Mouse (Mus musculus) 3T3-L1 (cell line): Measurements from ENCODE around the gene Hyal1.
A peak's percentile ranks its signal among the peaks of the same experiment; 100 is the strongest.

Source experiments
- DNase-seq: peaks from one replicate; pipeline ENCODE4 v3.0.0-alpha.2; 2015; ENCODE audit warnings: low read depth, low spot score

The Hyal1 gene

GRCm38 (mm10) chr9:107594281-107595062 lies 17.7 kb downstream of the Hyal1 start:
- no peak for DNase-seq

- no peak for DNase-seq
These were observed 20.2 kb downstream of the Hyal1 start for GRCm38 (mm10) chr9:107596619-107597569.

GRCm38 (mm10) chr9:107598385-107598784 lies 21.7 kb downstream of the Hyal1 start:
- no peak for DNase-seq

GRCm38 (mm10) chr9:107599433-107599832 lies 22.7 kb downstream of the Hyal1 start:
- DNase-seq, result no peak

- no peak for DNase-seq
These were observed 23.1 kb downstream of the Hyal1 start for GRCm38 (mm10) chr9:107599842-107600241.

- no peak for DNase-seq
These were observed 24.0 kb downstream of the Hyal1 start for GRCm38 (mm10) chr9:107600745-107601144.

- DNase-seq, result no peak
These were observed 24.5 kb downstream of the Hyal1 start for GRCm38 (mm10) chr9:107601275-107601674.

GRCm38 (mm10) chr9:107602068-107602648 lies 25.4 kb downstream of the Hyal1 start:
- peak; percentile 93 for DNase-seq

GRCm38 (mm10) chr9:107603251-107603650 lies 26.5 kb downstream of the Hyal1 start:
- no peak for DNase-seq

GRCm38 (mm10) chr9:107605041-107605661 lies 28.4 kb downstream of the Hyal1 start:
- no peak for DNase-seq

- DNase-seq, result no peak
These were observed 29.9 kb downstream of the Hyal1 start for GRCm38 (mm10) chr9:107606591-107606990.

GRCm38 (mm10) chr9:107607036-107607435 lies 30.3 kb downstream of the Hyal1 start:
- DNase-seq, result no peak

- DNase-seq, result no peak
These were observed 31.0 kb downstream of the Hyal1 start for GRCm38 (mm10) chr9:107607653-107608245.

GRCm38 (mm10) chr9:107608741-107609432 lies 32.2 kb downstream of the Hyal1 start, which contains the start of gene Sema3b:
Gene Sema3b, minus strand, starts transcription at chr9:107609229.
- DNase-seq, result no peak

- no peak for DNase-seq
These were observed 32.7 kb downstream of the Hyal1 start for GRCm38 (mm10) chr9:107609433-107609830.

GRCm38 (mm10) chr9:107611456-107612190 lies 34.9 kb downstream of the Hyal1 start:
- DNase-seq, result no peak

GRCm38 (mm10) chr9:107612191-107612944 lies 35.6 kb downstream of the Hyal1 start:
- peak; percentile 95 for DNase-seq

GRCm38 (mm10) chr9:107612945-107613569 lies 36.3 kb downstream of the Hyal1 start:
- DNase-seq, result peak; percentile 57

- no peak for DNase-seq
These were observed 38.3 kb downstream of the Hyal1 start for GRCm38 (mm10) chr9:107615035-107615434.
